Mouse (Mus musculus) cerebellum, adult 9-11 months (tissue): Measurements from ENCODE around the gene Capn8.

Experiments used
- DNase-seq: peaks from one replicate; pipeline ENCODE4 v3.0.0; 2022

The Capn8 gene

DNA sequence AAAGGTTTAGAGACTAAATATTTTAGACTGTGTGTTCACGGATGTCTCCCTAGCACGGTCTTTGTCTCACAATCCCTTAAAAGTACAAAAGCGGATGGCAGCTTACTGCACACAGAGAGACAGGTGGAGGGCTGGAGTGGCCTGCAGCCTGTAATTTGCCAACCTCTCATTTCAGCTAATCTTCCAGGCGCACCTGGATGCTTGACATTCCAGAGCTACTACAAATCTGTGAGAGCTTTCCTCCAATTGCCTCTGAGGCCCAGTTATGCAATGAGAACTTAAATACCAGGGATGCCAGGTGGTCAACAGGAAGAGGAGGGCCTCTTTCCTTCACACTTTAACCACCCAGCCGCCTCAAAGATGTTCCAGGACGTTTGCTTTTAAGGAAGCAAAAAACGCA is 114.8 kb downstream of the Capn8 start:
- no peak for DNase-seq
